Mouse (Mus musculus) embryo, embryonic 10 days (tissue): ENCODE results near the gene Carmil1.
A peak's percentile ranks its signal among the peaks of the same experiment; 100 is the strongest.

Source experiments
- DNase-seq: peaks from one replicate; pipeline ENCODE4 v3.0.0-alpha.2; 2015; ENCODE audit warnings: low spot score

Carmil1 gene

GRCm38 (mm10) chr13:24280439-24281431, at the start of gene Carmil1:
TSS of gene Carmil1 (minus strand) at chr13:24280795.
- peak; percentile 86 for DNase-seq

GRCm38 (mm10) chr13:24330128-24330527, 49.5 kb upstream of the Carmil1 start:
- no peak for DNase-seq

DNA sequence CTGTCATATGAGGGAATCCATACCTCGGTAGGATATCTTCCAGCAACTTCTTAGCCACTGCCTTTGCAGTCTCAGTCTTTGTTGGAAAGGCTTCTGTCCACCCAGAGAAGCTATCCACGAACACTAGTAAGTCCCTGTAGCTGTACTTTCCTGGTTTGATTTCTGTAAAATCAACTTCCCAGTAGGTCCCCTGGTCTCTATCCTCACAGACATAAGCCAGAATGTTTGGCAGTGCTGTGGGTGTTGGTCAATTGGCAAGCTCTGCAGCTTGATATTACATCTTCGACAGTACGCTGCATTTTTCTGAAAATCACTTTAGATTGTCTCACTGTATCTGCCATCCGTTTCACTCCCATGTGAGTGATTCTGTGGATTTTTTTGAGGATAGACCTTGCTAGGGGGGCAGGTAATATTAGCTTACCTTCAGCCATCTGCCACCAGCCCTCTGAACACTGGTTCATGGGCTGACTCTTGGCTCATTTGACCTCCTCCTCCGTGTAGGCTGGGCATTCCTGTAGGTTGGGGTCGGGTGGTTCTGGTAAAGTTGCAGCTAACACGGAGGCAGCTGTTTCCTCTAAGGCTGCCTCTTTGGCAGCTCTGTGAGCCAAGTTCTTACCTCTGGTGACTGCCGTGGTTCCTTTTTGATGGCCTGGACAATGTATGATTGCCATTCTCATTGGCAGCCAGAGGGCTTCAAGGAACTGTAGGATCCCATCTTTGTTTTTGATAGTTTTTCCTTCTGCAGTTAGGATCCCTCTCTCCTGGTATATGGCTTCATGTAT, 47.6 kb upstream of the Carmil1 start:
- DNase-seq: no peak

GRCm38 (mm10) chr13:24327201-24327600, 46.6 kb upstream of the Carmil1 start, which contains the start of gene Cmah:
TSS of gene Cmah (plus strand) at chr13:24327404.
- DNase-seq: no peak

DNA sequence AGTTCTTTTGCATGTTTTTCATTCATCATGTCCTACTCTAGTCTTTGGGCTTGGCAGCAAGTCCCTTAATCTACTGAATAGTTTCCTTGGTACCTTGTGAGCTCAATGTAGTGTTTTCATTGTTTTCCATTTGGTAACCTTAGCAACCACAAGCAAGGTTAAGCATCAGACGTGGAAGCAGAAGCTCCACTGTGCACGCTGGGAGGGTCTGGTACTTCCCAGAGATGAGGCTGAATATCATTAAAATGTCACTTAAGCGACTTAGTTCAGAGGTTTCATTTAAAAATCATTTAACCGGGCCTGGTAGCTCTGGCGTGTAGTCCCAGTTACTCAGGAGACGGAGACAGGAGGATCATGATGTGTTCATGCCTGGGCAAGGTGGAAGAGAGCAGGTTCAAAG, 40.7 kb upstream of the Carmil1 start:
- no peak for DNase-seq

DNA sequence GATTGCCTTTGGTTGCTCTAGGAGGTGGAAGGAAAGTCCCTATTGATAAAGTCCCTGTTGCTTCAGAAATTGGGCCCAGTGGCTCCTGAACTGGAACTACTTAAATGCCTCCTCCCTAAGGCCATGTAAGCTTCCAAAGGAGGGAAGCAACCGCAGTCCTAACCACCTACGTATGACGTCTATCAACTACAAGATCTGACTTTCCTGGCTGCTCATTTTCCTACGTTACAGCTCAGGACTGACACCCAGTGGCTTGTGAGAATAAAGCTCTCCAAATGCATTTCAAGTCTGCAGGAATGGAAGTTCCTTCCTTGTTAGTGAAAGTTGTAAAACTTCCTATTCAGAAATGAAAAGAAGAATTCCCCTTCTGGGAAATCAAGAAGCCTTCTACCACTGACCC, 38.0 kb upstream of the Carmil1 start:
- DNase-seq: peak; percentile 50

- DNase-seq: no peak
These were observed 36.0 kb upstream of the Carmil1 start for GRCm38 (mm10) chr13:24316563-24316962.

DNA sequence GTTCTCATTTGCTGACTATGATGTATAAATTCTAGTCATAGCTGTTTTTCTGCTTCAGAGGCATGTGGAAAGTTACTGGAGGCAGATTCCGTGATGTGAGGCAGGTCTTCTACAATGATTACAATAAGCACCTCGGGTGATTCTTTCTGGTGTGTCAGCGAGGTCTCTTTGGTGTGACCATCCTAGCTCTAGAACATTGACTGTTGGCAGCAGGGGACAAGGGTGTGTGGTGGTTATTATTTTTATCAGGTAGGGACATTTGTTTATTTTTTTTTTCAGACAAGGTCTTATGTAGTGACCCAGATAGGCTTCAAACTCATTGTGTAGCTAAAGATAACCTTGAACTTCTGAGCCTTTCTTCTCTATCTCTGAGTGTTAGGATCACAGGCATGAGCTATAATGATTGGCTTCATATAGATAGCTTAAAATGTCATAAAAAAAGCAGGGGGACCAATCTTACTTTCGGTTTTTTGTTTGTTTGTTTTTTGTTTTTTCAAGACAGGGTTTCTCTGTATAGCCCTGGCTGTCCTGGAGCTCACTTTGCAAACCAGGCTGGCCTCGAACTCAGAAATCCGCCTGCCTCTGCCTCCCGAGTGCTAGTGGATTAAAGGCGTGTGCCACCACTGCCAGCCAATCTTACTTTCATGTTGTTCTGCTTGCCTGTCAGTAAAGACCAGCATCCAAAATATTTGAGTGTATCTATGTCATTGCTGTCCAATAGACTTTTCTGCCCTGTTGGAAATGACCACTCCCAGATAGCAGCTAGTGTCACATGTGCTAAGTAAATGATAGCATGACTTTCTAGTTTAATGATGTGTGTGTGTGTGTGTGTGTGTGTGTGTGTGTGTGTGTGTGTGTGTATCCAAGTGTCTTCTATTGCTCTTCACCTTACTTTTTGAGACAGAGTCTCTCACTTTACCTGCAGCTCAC, 30.7 kb upstream of the Carmil1 start:
- DNase-seq: no peak

DNA sequence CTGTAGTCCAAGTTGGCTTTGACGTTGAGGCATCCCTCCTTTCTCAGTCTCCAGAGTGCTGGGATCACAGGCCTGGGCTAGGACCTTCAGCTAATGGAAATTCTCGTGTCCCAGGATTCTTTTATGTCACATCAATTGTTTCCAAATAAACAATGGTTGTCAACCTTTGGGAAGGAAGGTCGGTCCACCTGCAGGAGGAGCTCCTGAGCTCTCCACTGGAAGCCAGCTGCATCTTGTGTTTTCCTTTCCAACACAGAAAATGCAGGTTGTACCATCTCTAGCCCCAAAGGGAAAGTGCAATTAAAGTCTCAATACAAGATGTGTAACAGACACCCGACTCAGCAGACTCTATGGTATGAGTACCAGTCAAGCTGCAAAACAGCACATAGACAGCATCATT, 25.7 kb upstream of the Carmil1 start:
- peak; percentile 8 for DNase-seq

DNA sequence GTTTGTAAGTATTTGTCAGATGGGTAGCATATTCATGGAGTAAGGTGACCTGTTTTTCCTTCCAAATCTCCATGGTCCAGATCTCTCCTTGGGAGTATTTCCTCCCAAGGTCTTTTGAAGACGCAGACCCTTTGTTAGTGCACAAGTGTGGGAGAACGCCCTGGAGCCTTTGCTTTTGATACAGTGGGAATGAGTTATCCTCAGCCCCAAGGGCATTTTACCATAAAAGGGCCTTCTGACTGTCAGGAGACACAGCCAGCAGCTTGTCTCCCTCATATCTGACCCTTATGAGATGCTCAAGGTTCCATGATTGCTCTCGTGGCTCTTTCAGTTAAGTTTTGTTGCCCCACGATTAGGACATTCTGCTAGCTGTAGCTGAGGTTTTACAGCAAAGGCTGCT, 24.9 kb upstream of the Carmil1 start:
- DNase-seq: no peak

- DNase-seq: peak; percentile 82
These were observed 16.7 kb upstream of the Carmil1 start for GRCm38 (mm10) chr13:24297252-24297651.

GRCm38 (mm10) chr13:24287381-24287780, 6.8 kb upstream of the Carmil1 start:
- DNase-seq: no peak

GRCm38 (mm10) chr13:24279762-24280438, 695 bp downstream of the Carmil1 start:
- DNase-seq: peak; percentile 55

DNA sequence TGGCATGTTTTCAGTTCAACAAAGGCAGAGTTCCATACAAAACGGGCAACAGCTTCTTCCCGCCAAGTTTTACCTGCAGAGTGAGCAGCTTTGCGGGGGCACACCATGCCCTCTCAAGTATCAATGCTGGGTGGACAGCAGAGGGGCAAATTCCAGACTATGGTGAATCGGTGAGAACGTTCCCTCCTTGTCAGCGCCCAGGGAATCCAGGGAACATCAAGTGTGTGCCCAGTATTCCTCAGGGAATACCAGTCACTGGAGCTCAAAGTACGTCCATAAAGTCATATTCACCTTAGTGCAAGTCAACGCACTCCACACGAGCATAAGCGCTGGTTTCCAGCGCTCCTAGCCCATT, 1.2 kb downstream of the Carmil1 start:
- DNase-seq: no peak

DNA sequence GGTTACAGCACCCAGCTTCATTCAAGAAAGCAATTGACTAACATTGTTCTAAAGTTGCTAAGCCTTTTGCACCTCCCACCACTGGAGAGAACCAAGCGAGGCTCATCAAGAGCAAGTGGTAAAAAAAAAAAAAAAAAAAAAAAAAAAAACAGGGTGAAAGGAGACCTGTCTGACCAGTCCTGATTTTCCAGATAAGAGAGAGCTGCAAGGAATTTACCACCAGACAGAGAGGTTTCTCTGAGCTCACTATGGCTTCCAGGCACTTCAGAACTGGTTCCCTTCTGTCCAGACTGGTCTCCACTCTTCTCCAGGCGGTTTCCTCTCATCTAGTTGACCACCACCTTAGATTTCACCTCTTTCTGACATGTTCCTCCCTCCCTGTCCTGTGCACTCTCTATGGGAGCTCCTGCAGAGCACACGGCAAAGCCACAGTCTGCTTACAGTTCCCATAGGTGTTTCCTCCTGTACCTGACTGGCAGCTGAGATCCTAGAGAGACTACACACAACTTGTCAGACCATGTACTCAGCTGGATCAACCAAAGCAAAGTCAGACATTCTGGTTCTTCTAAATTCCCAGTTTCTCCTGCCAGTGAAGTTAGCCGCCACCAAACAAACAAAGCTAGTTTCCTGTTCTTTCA, 7.7 kb downstream of the Carmil1 start:
- DNase-seq: no peak

DNA sequence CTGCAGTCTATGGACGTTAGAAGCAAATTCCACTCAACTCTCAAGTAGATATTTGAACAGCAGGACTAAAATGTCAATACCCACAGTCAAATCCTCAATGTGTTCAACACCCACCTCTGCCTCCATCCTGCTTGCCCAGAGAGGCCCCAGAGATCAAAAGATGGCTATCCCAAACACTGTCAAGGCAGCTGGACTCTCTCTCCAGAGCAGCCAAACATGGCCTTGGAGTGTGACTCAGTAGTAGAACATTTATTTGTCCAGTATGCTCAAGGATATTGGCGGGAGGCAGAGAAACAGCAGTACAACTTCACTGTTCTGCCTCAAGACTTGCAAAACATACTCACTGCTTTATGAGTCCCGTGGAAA, 11.5 kb downstream of the Carmil1 start:
- no peak for DNase-seq

GRCm38 (mm10) chr13:24268355-24269099, 12.1 kb downstream of the Carmil1 start:
- no peak for DNase-seq

- no peak for DNase-seq
These were observed 15.8 kb downstream of the Carmil1 start for GRCm38 (mm10) chr13:24264760-24265159.

DNA sequence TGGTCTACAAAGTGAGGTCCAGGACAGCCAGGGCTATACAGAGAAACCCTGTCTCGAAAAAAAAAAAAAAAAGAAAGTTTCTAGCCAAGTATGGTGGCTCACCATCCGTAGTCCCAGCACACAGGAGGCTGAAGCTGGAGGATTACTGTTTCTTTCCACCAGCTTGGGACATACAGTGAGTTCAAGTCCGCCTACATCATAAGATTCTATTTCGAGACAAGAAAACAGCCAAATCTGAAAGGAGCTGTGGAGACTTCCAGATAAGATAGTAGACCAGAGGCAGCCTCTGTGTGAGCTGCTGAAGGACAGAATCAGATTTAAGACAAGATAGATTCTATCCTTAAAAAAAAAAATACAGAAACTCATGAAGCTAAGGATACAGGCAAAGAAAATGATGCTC, 17.0 kb downstream of the Carmil1 start:
- DNase-seq: no peak
